Mouse (Mus musculus) liver, embryonic 14 days (tissue): ENCODE data around the gene Cfap45. TPM values are rescaled to one million over a fixed set of nuclear protein-coding genes. Genes with fewer than 3 reads are reported as not detected.

Experiments used
- polyA plus RNA-seq: library from polyadenylated mRNA; depleted of rRNA; stranded (reverse); fragments of >200 nt; gene quantifications from 2 replicates; pipeline ENCODE4 v1.2.3, GENCODE M21; 2012; rRNA removed

Gene Cfap45
- 0.23 and 0.29 TPM in 2 replicates for polyA plus RNA-seq

GRCm38 (mm10) chr1:172520576-172521440 lies at the start of gene Cfap45:
Cfap45 (plus strand) TSS chr1:172520801.

GRCm38 (mm10) chr1:172475054-172475741 lies 45.4 kb upstream of the Cfap45 start, which contains the start of gene Slamf9:
Slamf9 (plus strand) TSS chr1:172475358.

GRCm38 (mm10) chr1:172481540-172482280 lies 38.9 kb upstream of the Cfap45 start, which contains the start of gene Igsf9:
Igsf9 (plus strand) TSS chr1:172481788.

GRCm38 (mm10) chr1:172499765-172500441 lies 20.7 kb upstream of the Cfap45 start, which contains the start of gene Tagln2:
Tagln2 (plus strand) TSS chr1:172500047.

GRCm38 (mm10) chr1:172555638-172556037 lies 35.0 kb downstream of the Cfap45 start, which contains the start of gene Vsig8:
Vsig8 (plus strand) TSS chr1:172555938.

GRCm38 (mm10) chr1:172590385-172590784 lies 69.8 kb downstream of the Cfap45 start, which contains the start of gene Slamf8:
Slamf8 (minus strand) TSS chr1:172590568.

Other genes starting within 250 kb of the Cfap45 start
- 0.08 and 0.28 TPM in 2 replicates for gene Atp1a2, start 222.7 kb upstream of the Cfap45 start, polyA plus RNA-seq
- 0.03 and 0.05 TPM in 2 replicates for gene Kcnj9, start 191.5 kb upstream of the Cfap45 start, polyA plus RNA-seq
- 0.15 TPM in 2 replicates for gene Kcnj10, start 179.6 kb upstream of the Cfap45 start, polyA plus RNA-seq
- 4.2 and 5.5 TPM in 2 replicates for gene Pigm, start 144.3 kb upstream of the Cfap45 start, polyA plus RNA-seq
- gene Slamf9, start 45.4 kb upstream of the Cfap45 start, polyA plus RNA-seq: 0.90 and 1.3 TPM in 2 replicates
- gene Igsf9, start 39.0 kb upstream of the Cfap45 start, polyA plus RNA-seq: 1.5 and 1.6 TPM in 2 replicates
- 73.2 and 82.2 TPM in 2 replicates for gene Tagln2, start 20.8 kb upstream of the Cfap45 start, polyA plus RNA-seq
- gene Vsig8, start 35.1 kb downstream of the Cfap45 start, polyA plus RNA-seq: 0.02 TPM in 1 of 2 replicates, not detected in the other
- 0.05 and 0.06 TPM in 2 replicates for gene Slamf8, start 69.8 kb downstream of the Cfap45 start, polyA plus RNA-seq
- gene Fcrl6, start 81.8 kb downstream of the Cfap45 start, polyA plus RNA-seq: not detected in 2 replicates
- 3.6 and 3.7 TPM in 2 replicates for gene Dusp23, start 112.2 kb downstream of the Cfap45 start, polyA plus RNA-seq
- gene Crp, start 177.3 kb downstream of the Cfap45 start, polyA plus RNA-seq: 11.7 and 13.0 TPM in 2 replicates